8 mouse cellular contexts compared by ENCODE assay signal in the genomic region with DNA sequence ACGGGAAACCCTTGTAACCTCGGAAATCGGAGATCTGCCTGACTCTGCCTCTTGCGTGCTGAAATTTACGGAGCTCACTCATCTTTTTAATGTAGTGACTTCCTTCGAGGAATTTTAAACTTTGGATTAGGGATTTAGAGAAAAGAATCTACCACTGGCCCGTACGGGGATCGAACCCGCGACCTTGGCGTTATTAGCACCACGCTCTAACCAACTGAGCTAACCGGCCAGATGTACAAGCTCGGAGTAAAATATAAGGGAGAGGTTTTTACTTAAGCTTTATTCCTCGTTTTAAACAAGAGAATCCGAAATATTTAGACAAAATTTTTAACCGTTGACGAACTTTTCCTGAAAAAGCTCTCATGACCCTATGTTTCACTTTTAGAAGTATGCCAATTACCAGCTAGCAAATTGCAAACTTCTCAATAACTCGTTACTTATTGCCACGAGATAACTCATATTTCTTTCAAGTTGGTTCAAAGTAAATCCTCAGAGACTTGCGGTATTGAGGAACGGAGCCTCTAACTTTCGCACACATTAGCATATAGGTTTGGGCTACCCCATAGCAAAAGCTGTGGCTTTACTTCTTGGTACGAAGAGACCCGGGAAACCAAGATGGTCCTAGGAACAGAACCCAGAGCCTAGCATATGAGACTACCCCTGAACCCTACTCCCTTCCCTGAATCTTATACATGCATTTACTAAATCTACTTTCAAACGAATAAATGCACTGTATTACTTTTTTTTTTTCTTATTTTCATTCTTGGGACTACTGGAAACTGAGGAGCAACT. TPM values are rescaled to one million over a fixed set of nuclear protein-coding genes. Genes with fewer than 3 reads are reported as not detected.
A peak's percentile ranks its signal among the peaks of the same experiment; 100 is the strongest.
DNase-seq lines count a peak whose midpoint lies in the region; ATAC-seq and TF ChIP-seq lines count a peak whose summit lies in the region.

No protein-coding gene starts in this region.

- no peaks in the 10 kb centered on the region for H3K9me3 ChIP-seq in kidney, embryonic 16.5 days (ENCODE audit: low read length)
- H3K9me3 ChIP-seq in liver, postnatal 0 days (ENCODE audit: low read length): no peaks in the 10 kb centered on the region

- 2% methylated on average over 27 of the region's 27 CpGs for WGBS in kidney, embryonic 16.5 days
- 2% methylated on average over 27 of the region's 27 CpGs for WGBS in liver, postnatal 0 days (ENCODE audit: insufficient replicate concordance)

- DNase-seq in spleen, adult 12 weeks (ENCODE audit: low spot score): peak; percentile 37
- DNase-seq in spleen, adult 18-20 months: no peak
- DNase-seq in c-Kit-negative CD71-positive TER-119-positive erythroid progenitor cells, embryonic 14.5 days (ENCODE audit: low read depth, low spot score): peak; percentile 33
- peak; percentile 70 to 72 for DNase-seq in frontal cortex, postnatal 36 days (ENCODE audit: low spot score in 2 of 2)
- DNase-seq in liver, postnatal 0 days: peak; percentile 45
- peak; percentile 29 for DNase-seq in right cerebral cortex, postnatal 14 days
- DNase-seq in gastrocnemius, postnatal 36 days: no peak

- intact Hi-C loops in gastrocnemius, postnatal 36 days (cut with DNase I): no loop called here

- no peak overlapping the region for H3K27ac ChIP-seq in kidney, embryonic 16.5 days (ENCODE audit: low read length)
- no peak overlapping the region for H3K27ac ChIP-seq in liver, postnatal 0 days (ENCODE audit: low read depth)

- H3K4me1 ChIP-seq in kidney, embryonic 16.5 days (ENCODE audit: insufficient read depth, low read length): no peaks in the 10 kb centered on the region
- H3K4me1 ChIP-seq in liver, postnatal 0 days (ENCODE audit: insufficient read depth): peaks cover 3% of the 10 kb centered on the region; the same call in 1 of the 2 replicates

- TF ChIP-seq CTCF in liver, postnatal 0 days (IDR thresholded peaks at IDR 0.05; ENCODE audit: low read depth): no peak

- TF ChIP-seq EP300 in liver, postnatal 0 days (IDR thresholded peaks at IDR 0.05; ENCODE audit: low read depth): no peak

- H3K4me2 ChIP-seq in kidney, embryonic 16.5 days (replicated peaks; ENCODE audit: low read depth, low read length): peak overlapping the region; percentile 44
- H3K4me2 ChIP-seq in liver, postnatal 0 days (ENCODE audit: low read depth, low read length): peak overlapping the region; percentile 60

- H3K4me3 ChIP-seq in kidney, embryonic 16.5 days (ENCODE audit: low read length): peak overlapping the region; percentile 46
- peak overlapping the region; percentile 31 for H3K4me3 ChIP-seq in liver, postnatal 0 days (ENCODE audit: low read depth, low read length)

- ATAC-seq in kidney, embryonic 16.5 days (ENCODE audit: low FRiP score, low TSS enrichment): peak; percentile 67; the same call in 1 of the 2 replicates
- peak; percentile 60; the same call in 1 of the 2 replicates for ATAC-seq in liver, postnatal 0 days

- H3K27me3 ChIP-seq in kidney, embryonic 16.5 days (ENCODE audit: insufficient read depth, low read length): no peaks in the 10 kb centered on the region
- no peaks in the 10 kb centered on the region for H3K27me3 ChIP-seq in liver, postnatal 0 days (ENCODE audit: insufficient read depth, low read length)

- H3K36me3 ChIP-seq in kidney, embryonic 16.5 days (ENCODE audit: insufficient read depth, low read length): no peaks in the 10 kb centered on the region
- no peaks in the 10 kb centered on the region for H3K36me3 ChIP-seq in liver, postnatal 0 days (replicated peaks; ENCODE audit: insufficient read depth, low read length)

- 0 out of 2 replicates have a peak overlapping the region, but pooled peaks have one; percentile 22 for H3K9ac ChIP-seq in kidney, embryonic 16.5 days (replicated peaks; ENCODE audit: low read length)
- peak overlapping the region; percentile 2; the same call in 1 of the 2 replicates for H3K9ac ChIP-seq in liver, postnatal 0 days (replicated peaks)

RNA-seq across cellular contexts. Expression of a gene that starts 48.5 kb away (rescaled TPM):
- 22.6 and 26.0 TPM in 2 replicates for polyA plus RNA-seq in kidney, embryonic 16.5 days (2015; fragmentation: Nextera tagmentation; extraction: Ambion mirVana)
- polyA plus RNA-seq in liver, postnatal 0 days (2015; fragmentation: Nextera tagmentation; extraction: Ambion mirVana): 14.9 and 15.6 TPM in 2 replicates
- total RNA-seq in gastrocnemius, postnatal 36 days (2021): 10 to 100 TPM; 19.2 to 22.2 TPM

RNA-seq across cellular contexts. Expression of a gene that starts 48.8 kb away (rescaled TPM):
- polyA plus RNA-seq in kidney, embryonic 16.5 days (2015; fragmentation: Nextera tagmentation; extraction: Ambion mirVana): 2,785 and 3,191 TPM in 2 replicates
- 3,753 and 3,756 TPM in 2 replicates for polyA plus RNA-seq in liver, postnatal 0 days (2015; fragmentation: Nextera tagmentation; extraction: Ambion mirVana)
- 10 to 100 TPM; 11.5 to 14.3 TPM for total RNA-seq in gastrocnemius, postnatal 36 days (2021)

RNA-seq across cellular contexts. Expression of a gene that starts 50.1 kb away (rescaled TPM):
- 13.6 and 14.5 TPM in 2 replicates for polyA plus RNA-seq in kidney, embryonic 16.5 days (2015; fragmentation: Nextera tagmentation; extraction: Ambion mirVana)
- polyA plus RNA-seq in liver, postnatal 0 days (2015; fragmentation: Nextera tagmentation; extraction: Ambion mirVana): 9.2 and 9.8 TPM in 2 replicates
- not detected for total RNA-seq in gastrocnemius, postnatal 36 days (2021)

Comparison
In these comparisons a context has a peak if more than half of its experiments do, and no peak if none do; other contexts are left out.
1. DNase-seq: peak in spleen, adult 12 weeks (single experiment), c-Kit-negative CD71-positive TER-119-positive erythroid progenitor cells, embryonic 14.5 days (single experiment), frontal cortex, postnatal 36 days (2 of 2), liver, postnatal 0 days (single experiment) and right cerebral cortex, postnatal 14 days (single experiment); none in spleen, adult 18-20 months (0 of 2) and gastrocnemius, postnatal 36 days (0 of 2).